Mouse (Mus musculus): ENCODE results near the gene Rinl. TPM values are rescaled to one million over a fixed set of nuclear protein-coding genes. Genes with fewer than 3 reads are reported as not detected.

The Rinl gene
- total RNA-seq (2014; fragmentation: Nextera tagmentation) (21.5 and 26.4 TPM in 2 replicates), total RNA-seq (2017) (17.9 and 24.5 TPM in 2 replicates)

DNA sequence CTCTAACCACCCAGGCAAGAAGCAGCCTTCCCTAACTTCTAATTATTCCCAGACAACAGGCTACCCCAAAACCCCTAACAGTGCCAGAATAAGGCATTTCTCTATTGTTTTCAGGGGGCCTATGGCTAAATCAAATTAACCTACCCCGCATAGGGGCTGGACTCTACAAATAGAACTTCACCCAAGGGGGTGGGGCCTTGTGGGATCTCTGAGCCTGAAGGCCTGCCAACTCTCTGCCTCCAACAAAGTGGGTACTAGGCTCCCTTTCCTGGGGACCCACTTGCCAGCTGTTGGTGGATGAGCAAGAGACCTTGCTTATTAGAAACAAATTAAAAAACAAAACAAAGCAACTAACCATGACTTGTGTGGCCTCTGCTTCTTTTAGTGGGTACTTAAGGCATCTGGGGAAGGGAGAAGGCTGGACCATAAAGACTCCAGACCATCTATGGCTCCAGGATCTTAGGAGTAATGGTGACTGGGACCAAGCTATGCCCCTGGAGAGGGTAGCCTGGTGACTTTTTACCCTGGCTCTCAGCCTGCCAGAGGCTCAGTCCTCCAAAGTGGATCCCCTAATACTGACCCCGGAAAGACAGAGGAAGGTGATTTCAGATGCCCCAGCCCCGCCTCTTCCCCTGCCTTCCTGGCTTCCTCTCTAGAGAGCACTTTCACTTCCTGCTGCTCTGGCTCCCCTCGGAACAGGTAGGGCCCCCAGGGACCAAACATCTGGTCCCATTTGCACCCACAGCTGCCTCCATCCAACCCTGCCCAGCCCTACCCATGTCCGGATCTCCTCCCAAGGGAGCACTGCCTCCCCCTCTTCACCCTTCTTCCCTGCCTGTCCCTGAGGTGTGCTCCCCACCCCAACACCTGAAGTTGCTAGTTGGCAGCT, at the start of gene Rinl:
Rinl (plus strand) TSS at position 663 of the 889 bp plus-strand sequence.
- ATAC-seq (replicated peaks; ENCODE audit: low FRiP score, low TSS enrichment, poor library complexity, severe bottlenecking), result no peak

DNA sequence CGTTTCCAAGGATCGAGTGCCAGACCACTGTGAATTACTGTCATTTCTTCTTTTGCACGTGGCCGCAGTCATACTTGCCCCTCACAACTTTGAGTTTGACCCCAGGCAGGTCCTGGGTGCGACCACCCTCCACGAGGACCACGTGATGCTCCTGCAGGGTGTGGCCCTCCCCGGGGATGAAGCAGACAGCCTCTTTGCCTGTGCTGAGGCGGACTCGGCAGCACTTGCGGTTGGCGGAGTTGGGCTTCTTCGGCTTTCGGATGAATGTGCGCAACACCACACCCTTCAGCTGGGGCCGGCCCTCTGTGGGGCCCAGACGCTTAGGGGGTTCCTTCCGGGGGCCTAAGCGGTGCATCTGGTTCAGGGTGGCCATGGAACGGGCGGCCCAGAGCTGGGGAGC, 48.9 kb upstream of the Rinl start:
- ATAC-seq (replicated peaks; ENCODE audit: low FRiP score, low TSS enrichment, poor library complexity, severe bottlenecking), result no peak

DNA sequence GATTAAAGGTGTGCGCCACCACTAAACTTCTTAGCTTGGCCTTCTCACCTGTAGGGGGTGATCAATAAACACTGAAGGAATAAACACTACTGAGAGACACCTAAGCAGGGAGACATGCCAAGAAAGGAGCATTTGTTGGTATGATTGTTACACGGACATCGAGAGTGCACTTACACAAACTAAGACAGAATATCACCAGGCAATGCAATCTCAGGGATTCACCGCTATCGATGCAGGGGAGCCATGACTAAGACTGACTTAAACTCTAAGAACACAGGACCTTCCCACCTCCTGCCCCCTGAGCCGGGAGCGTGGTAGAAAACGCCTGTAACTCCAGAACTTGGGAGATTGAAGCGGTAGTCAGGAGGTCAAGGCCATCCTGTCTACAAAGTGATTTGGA, 47.8 kb upstream of the Rinl start:
- no peak; the same call in 1 of the 2 replicates for ATAC-seq (replicated peaks; ENCODE audit: low FRiP score, low TSS enrichment, poor library complexity, severe bottlenecking)

DNA sequence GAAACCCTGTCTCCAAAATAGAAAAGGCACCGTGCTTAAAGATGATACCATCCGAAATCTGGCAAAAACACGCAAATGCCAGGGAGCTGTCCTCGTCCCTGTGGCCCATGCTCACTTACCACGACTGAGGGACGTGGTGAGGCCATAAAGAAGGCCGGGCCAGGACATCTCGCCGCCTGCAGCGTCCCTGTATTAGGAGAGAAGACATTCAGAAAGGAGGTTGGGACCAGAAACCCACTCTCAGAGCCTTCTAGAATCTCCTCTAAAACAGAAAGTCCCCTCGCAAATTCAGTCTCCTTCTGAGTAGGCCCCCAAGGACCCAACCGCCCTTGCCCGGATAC, 47.4 kb upstream of the Rinl start:
- ATAC-seq (replicated peaks; ENCODE audit: low FRiP score, low TSS enrichment, poor library complexity, severe bottlenecking), result peak; percentile 1; the same call in 1 of the 2 replicates

DNA sequence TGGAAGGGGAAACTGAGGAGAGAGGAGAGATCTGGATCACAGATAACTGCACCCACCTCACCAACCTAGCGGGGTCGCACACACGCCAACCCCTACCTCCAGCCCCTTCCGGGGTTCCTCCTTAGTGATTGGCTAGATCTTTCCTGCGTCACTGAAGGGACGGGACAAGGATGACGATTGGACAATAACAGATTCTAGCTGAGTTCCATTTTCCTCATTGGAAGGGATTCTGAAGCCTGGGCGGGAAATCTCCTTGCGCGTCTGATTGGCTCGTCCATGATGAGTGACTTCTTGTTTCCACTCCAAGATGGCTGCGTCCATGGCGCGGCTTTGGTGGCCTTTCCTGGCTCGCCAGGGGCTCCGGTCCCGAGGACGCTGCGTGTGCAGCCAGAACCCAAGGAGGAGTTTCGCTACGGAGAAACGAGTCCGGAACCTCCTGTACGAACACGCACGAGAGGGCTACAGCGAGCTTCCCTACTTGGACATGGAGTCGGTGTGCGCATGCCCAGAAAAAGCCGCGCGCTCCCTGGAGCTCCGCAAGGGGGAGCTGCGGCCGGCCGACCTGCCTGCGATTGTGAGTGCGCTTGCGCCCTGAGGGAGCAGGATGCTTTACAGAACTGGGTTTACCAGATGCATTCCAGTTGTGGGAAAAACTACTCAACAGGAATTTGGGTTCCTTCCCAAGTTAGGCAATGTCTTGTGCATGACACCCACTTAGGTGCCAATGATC, 46.9 kb upstream of the Rinl start, which contains the start of the genes Mrps12 and Sars2:
Mrps12 (minus strand) TSS at position 112 of the 730 bp plus-strand sequence.
Sars2 (plus strand) TSS at position 284 of the 730 bp plus-strand sequence.
- peak; percentile 93 for ATAC-seq (replicated peaks; ENCODE audit: low FRiP score, low TSS enrichment, poor library complexity, severe bottlenecking)

DNA sequence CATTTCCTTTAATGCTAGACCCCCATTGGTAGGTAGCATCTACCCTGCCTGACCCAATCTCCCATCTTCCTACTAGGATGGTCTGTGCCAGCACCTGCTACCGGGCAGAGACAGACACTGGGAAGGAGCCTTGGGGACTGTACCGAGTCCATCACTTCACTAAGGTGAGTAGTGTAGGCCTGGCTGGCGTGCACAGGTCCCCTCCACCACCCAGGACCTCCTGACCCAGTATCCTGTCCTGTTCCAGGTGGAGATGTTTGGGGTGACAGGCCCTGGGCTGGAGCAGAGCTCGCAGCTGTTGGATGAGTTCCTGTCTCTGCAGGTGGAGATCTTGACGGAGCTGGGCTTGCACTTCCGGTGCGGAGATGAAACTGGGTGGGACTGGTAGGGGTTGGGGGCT, 38.8 kb upstream of the Rinl start:
- no peak for ATAC-seq (replicated peaks; ENCODE audit: low FRiP score, low TSS enrichment, poor library complexity, severe bottlenecking)

DNA sequence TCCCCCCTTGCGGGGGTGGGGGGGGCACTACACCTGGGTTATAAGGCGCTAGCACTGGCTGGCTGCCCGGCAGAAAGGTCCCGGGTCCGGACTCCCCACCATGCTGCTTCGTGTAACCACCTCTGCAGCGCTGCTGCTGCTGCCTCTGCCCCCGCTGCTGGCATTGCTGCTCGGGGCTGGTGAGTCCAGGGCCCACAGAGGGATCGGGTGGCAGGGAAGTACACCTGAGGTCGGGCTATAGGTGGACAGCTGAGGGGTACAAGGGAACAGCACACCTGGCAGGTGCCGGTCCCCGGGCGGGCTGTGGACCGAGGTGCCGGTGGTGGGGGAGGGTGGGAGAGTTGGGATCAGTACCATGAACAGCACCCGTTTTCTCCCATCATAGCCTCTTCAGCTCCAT, 32.7 kb upstream of the Rinl start, which contains the start of gene Ccer2:
Ccer2 (plus strand) TSS at position 96 of the 400 bp plus-strand sequence.
- no peak for ATAC-seq (replicated peaks; ENCODE audit: low FRiP score, low TSS enrichment, poor library complexity, severe bottlenecking)

DNA sequence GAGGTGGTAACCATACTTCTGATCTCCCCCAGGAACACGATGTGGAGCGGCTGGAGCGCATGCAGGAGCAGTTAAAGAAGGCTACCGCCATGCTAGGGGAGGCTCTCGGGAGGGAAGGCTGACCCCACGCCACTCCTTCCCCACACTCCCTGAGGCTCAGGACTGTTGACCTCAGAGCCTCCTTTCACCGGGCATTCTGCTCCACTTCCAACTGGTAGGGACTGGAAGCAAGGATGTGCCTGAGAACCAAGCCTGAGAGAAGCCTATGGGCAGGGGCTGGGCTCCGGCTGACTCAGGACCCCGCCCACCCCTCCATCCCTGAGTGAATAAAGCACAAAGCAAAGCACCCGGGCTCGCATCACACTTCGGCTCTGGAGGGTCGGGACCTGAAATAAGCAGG, 30.1 kb upstream of the Rinl start:
- no peak for ATAC-seq (replicated peaks; ENCODE audit: low FRiP score, low TSS enrichment, poor library complexity, severe bottlenecking)

DNA sequence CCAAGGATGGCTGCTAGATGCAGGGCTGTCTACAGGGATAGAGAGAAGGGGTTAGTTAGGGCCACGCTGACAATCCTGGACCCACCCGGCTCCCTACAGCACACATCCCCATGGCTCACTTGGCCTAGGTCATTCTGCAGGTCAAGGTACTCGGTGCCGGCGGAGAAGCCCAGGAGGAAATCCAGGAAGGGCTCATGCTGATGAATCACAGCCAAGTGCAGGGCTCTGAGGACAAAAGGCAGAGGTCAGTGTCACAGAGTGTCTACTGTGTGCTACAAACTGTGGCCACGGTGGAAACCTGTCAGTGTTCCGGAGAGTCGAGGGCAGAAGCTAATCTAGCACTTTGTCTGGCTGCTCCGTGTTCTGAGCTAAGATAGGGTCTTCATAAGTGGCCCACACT, 26.9 kb upstream of the Rinl start:
- ATAC-seq (replicated peaks; ENCODE audit: low FRiP score, low TSS enrichment, poor library complexity, severe bottlenecking), result no peak

DNA sequence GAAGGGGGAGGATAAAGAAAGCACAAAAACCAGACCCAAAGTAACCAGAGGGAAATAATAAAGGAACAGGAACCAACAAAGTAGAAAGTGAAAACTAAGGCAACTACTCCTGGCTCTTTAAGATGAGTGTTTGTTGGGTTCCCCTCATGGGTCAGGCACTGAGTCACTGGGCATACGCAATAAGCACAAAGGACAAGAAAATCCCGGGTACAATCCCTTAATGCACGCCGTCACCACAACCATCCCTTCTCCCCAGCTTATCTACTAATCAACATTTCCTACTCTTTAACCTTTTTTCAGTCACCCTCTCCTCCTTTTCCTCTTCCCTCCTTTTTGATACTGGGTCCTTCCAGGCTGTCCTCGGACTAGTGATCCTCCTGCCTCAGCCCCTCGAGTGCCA, 23.6 kb upstream of the Rinl start:
- no peak for ATAC-seq (replicated peaks; ENCODE audit: low FRiP score, low TSS enrichment, poor library complexity, severe bottlenecking)

DNA sequence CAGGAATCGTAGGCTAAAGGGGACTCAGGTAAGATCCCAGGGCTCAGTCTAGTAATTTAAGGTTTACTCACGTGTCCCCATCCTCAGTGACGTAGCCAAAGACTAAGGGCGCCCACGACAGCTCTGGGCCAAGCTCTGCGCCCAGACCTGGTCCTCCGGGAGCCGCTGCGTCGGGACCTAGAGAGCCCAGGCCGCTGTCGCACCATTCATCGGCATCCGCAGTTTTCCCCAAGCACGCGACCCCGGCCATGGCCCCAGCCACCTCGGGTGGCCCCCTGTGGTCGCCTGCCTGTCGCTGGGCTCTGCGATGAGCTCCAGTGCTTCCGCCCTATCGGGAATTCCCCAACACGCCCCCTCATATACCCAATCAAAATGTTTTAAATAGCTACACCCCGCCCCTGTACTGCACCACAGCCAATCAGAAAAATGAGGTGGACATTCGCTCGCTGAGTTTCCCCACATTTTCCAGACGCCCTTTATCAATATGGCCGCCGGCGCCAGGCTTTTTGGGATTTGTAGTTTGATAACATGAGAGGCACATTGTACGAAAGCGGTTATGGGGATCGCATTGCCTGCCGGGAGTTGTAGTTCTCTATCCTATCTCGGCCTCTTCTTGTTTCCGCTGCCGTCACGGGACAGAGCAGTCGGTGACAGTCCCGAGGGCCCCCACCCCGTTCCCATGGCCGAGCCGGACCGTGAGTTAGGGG, 22.4 kb upstream of the Rinl start, which contains the start of gene Sirt2:
Sirt2 (plus strand) TSS at position 563 of the 707 bp plus-strand sequence.
- peak; percentile 83 for ATAC-seq (replicated peaks; ENCODE audit: low FRiP score, low TSS enrichment, poor library complexity, severe bottlenecking)

DNA sequence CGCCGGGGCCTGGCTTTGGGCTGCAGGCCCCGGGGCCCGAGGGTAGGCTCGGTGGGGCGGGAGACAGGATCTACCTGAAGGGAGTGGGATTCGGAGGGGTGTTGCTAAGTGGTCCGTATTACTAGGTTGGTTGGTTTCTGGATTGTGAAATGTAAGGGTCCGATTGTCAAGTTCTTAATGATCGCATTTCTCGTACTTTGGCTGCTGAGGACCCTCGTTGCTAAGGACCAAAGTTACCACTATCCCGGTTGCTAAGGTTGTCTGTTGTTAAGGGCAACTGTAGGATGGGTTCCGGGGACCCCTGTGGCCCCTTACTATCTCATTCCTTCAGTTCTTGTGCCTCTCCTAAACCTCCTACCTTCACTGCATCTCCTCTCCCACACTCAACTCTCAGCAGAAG, 21.9 kb upstream of the Rinl start:
- no peak for ATAC-seq (replicated peaks; ENCODE audit: low FRiP score, low TSS enrichment, poor library complexity, severe bottlenecking)

DNA sequence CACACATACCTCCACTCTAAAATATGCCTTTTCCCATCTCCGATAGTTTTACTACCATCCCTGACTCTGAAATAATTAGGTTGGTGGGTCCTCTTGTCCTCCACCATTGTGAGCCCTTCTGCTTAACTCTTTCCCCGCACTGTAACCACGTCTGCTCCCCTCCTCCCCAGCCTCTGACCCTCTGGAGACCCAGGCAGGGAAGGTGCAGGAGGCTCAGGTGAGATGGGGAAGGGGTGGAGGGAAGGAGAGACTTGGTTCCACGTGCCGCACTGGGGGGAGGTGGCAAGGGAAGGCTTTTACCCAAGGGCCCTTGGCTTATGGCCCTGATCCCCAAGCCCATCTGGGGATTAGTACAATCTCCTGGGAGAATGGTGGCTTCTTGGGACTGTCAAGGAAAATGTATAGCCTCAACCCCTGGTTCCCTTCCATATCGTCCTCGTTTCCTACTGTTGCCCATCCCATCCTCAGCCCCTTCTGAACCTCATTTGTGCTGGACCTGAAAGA, 21.3 kb upstream of the Rinl start, which contains the start of gene Nfkbib:
Nfkbib (minus strand) TSS at position 51 of the 504 bp plus-strand sequence.
- no peak for ATAC-seq (replicated peaks; ENCODE audit: low FRiP score, low TSS enrichment, poor library complexity, severe bottlenecking)

DNA sequence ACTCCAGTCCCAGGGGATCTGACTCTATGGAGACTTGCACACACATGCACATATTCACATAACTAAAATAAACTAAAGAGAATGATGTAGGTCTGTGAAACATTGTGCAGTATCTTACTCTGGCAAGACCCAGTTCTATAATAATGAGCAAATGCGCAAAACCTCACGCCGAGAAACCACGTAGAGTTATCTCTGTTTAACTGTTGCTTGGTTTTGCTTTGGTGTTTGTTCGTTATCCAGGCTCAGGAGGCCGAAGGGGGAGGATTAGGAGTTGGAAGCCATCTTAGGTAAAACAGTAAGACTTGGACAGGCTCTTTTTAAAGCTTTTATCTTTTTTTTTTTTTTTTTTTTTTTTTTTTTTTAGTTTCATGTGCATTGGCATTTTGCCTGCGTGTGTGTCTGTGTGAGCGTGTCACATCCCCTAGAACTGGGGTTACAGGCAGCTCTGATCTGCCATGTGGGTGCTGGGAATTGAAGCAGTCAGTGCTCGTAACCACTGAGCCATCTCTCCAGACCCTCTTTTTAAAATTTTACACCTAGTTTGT, 19.3 kb upstream of the Rinl start:
- peak; percentile 24; the same call in 1 of the 2 replicates for ATAC-seq (replicated peaks; ENCODE audit: low FRiP score, low TSS enrichment, poor library complexity, severe bottlenecking)

DNA sequence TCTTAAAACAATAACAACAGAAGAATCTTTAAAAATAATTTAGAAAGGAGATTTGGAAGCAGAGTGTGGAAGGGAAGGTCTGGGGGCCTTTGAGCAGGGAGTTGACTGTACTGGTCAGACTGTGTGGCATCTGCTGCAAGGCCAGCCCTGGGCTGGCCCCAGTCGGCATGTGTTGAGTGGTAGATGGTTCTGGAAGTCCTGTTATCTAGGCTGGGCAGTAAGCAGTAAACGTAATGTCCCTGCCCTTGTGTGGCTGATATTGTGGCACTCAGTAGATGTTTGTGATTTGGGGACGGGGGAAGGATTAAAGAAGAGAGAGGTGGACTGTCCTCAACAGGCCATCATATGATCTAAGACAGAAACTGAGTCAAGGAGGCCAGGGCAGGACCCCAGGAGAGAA, 18.5 kb upstream of the Rinl start:
- 0 out of 2 replicates have a peak, but pooled peaks have one; percentile 28 for ATAC-seq (replicated peaks; ENCODE audit: low FRiP score, low TSS enrichment, poor library complexity, severe bottlenecking)

DNA sequence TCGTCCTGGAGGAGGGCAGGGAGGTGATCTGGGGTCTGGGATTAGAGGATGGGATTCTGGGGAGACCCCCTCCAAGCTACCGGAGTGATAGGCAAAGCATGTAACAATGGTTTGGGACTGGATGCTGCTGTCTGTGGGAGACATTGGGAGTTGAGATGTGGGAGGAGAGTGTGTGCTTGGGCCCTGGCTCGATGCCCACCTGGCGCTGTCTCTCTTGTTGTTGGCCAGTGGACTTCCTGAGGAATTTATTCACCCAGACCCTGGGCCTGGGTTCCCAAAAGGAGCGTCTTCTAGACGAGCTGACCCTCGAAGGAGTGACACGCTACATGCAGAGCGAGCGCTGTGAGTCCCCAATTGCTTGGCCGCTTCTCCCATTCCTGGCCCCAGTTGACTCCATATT, 16.9 kb upstream of the Rinl start:
- no peak for ATAC-seq (replicated peaks; ENCODE audit: low FRiP score, low TSS enrichment, poor library complexity, severe bottlenecking)

DNA sequence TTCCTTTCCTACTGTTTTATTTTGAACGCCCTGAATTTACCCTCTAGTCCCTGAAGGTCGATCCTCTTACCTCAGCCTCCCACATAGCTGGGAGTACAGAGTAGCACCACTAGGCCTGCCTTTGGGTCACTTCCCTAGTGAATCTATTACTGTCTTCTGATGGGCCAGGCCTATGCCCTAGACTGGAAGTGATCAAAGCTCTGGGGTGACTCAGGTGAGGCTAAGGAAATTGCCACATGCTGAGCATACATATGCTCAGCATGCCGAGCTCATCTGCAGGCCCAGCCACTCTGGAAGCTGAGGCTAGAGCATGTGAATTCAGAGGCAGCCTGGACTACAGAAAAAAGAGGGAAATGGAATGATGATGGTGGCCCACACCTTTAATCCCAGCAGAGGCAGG, 15.6 kb upstream of the Rinl start:
- no peak for ATAC-seq (replicated peaks; ENCODE audit: low FRiP score, low TSS enrichment, poor library complexity, severe bottlenecking)

DNA sequence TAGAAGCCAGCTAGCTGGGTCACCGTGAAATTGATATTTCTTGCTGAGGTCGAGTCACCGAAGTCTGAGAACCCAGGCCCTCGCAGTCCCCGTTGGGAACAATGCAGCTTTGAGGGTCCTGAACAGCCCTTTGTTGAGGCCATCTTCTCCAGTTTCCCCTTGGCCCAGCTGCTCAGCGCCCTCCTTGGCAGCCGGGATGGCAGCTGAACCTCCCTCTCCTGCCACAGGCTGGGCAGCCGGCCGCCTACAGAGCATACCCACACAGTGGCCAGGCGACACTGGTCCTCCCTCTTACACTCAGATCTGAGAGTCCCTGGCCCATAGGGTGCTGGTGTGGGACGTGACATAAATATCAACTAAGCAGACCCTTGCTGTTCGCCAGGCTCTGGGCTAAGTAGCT, 14.6 kb upstream of the Rinl start:
- ATAC-seq (replicated peaks; ENCODE audit: low FRiP score, low TSS enrichment, poor library complexity, severe bottlenecking), result no peak

DNA sequence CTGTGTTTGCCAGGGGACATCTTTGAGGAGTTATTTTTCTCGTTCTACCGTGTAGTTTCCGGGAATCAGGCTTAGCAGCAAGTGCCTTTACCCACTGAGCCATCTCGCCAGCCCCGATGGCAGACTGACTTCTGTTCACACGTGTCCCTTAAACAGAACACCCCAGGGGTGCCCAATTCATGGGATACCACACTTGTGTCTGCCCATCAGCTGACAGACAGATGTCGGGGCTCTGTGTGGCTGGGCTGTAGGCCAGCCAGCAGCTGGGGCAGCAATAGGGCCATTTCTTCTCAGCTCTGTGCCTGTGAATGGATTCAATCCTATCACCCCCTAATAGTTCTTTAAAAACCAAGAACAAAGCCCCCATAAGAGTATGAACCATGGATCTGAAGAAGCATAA, 13.6 kb upstream of the Rinl start:
- ATAC-seq (replicated peaks; ENCODE audit: low FRiP score, low TSS enrichment, poor library complexity, severe bottlenecking), result no peak

All from megakaryocyte-erythroid progenitor cell, adult 5-6 weeks (primary cell).